ENCODE assay signal across 24 mouse cellular contexts in genomic region chr16:24039765-24040164, GRCm38 (mm10). TPM values are rescaled to one million over a fixed set of nuclear protein-coding genes. Genes with fewer than 3 reads are reported as not detected.
A peak's percentile ranks its signal among the peaks of the same experiment; 100 is the strongest.
DNase-seq lines count a peak whose midpoint lies in the region; ATAC-seq and TF ChIP-seq lines count a peak whose summit lies in the region.
"Had no signal": no experiment of that assay in that cellular context is flagged by ENCODE, and none has a peak within 500 bp of the region (broad histone marks: within the 10 kb centered on the region; RNA-seq: fewer than 3 reads in every experiment).

No protein-coding gene starts in this region.

- peak; percentile 42 for DNase-seq in heart, adult 8-10 months (ENCODE audit: low spot score)
- DNase-seq in lung, postnatal 0 days (ENCODE audit: low spot score) = peak; percentile 44
- no peak for DNase-seq in lung, postnatal 14 days
- peak; percentile 57 for DNase-seq in kidney, postnatal 14 days
- no peak for DNase-seq in cerebellum, adult 11-12 months
- no peak for DNase-seq in left cerebral cortex, postnatal 25 days (ENCODE audit: low spot score in 2 of 2)
- DNase-seq: cerebellum, adult 11 months; cerebellum, postnatal 25 days; gastrocnemius, postnatal 36 days; liver had no signal

- H3K4me3 ChIP-seq in heart, embryonic 12.5 days = no peak overlapping the region
- no peak overlapping the region for H3K4me3 ChIP-seq in lung, postnatal 0 days (ENCODE audit: low read depth, low read length)
- H3K4me3 ChIP-seq: forebrain, embryonic 12.5 days; lung, embryonic 15.5 days had no signal

- ATAC-seq in heart, embryonic 12.5 days (ENCODE audit: insufficient number of reproducible peaks, low FRiP score) = no peak
- peak; percentile 53 for ATAC-seq in lung, postnatal 0 days
- ATAC-seq in granulocyte monocyte progenitor cell, adult 5-6 weeks (replicated peaks; ENCODE audit: poor library complexity, severe bottlenecking) = no peak
- ATAC-seq: activated CD4-positive, CD25-positive, alpha-beta regulatory T cell, adult 4 months; midbrain, embryonic 16.5 days had no signal

- no peak overlapping the region for H3K4me2 ChIP-seq in heart, embryonic 12.5 days
- no peak overlapping the region for H3K4me2 ChIP-seq in lung, postnatal 0 days (replicated peaks; ENCODE audit: low read depth, low read length)
- H3K4me2 ChIP-seq: forebrain, embryonic 12.5 days; hindbrain, embryonic 14.5 days; lung, embryonic 15.5 days had no signal

- H3K4me1 ChIP-seq in heart, embryonic 12.5 days (replicated peaks) = no peaks in the 10 kb centered on the region
- no peaks in the 10 kb centered on the region for H3K4me1 ChIP-seq in lung, postnatal 0 days (ENCODE audit: insufficient read depth, low read depth, low read length)
- H3K4me1 ChIP-seq: forebrain, embryonic 12.5 days; lung, embryonic 15.5 days had no signal

- 78% methylated on average over 4 of the region's 4 CpGs for WGBS in heart, embryonic 12.5 days
- 64% methylated on average over 4 of the region's 4 CpGs for WGBS in lung, postnatal 0 days

- TF ChIP-seq EP300 in lung, postnatal 0 days (IDR thresholded peaks at IDR 0.05) = no peak

- no peak overlapping the region for H3K9ac ChIP-seq in heart, embryonic 12.5 days
- H3K9ac ChIP-seq in lung, postnatal 0 days (replicated peaks; ENCODE audit: low read depth) = no peak overlapping the region
- H3K9ac ChIP-seq: forebrain, embryonic 12.5 days; hindbrain, embryonic 14.5 days; lung, embryonic 15.5 days had no signal

- no peaks in the 10 kb centered on the region for H3K27me3 ChIP-seq in heart, embryonic 12.5 days (replicated peaks)
- H3K27me3 ChIP-seq in lung, postnatal 0 days (replicated peaks; ENCODE audit: insufficient read depth, low read length) = no peaks in the 10 kb centered on the region
- H3K27me3 ChIP-seq: forebrain, embryonic 12.5 days; lung, embryonic 15.5 days had no signal

- intact Hi-C loops in left cerebral cortex, postnatal 25 days (cut with DNase I) = no loop called here

- H3K27ac ChIP-seq in heart, embryonic 12.5 days (ENCODE audit: poor library complexity, severe bottlenecking) = no peak overlapping the region
- H3K27ac ChIP-seq in lung, postnatal 0 days (ENCODE audit: low read length) = no peak overlapping the region
- H3K27ac ChIP-seq: forebrain, embryonic 12.5 days; hindbrain, embryonic 14.5 days; lung, embryonic 15.5 days; stomach, postnatal 0 days had no signal

- no peaks in the 10 kb centered on the region for H3K9me3 ChIP-seq in heart, embryonic 12.5 days (replicated peaks)
- H3K9me3 ChIP-seq in lung, postnatal 0 days (ENCODE audit: low read length) = no peaks in the 10 kb centered on the region
- H3K9me3 ChIP-seq: forebrain, embryonic 12.5 days; lung, embryonic 15.5 days had no signal

- H3K36me3 ChIP-seq in heart, embryonic 12.5 days = no peaks in the 10 kb centered on the region
- no peaks in the 10 kb centered on the region for H3K36me3 ChIP-seq in lung, postnatal 0 days (ENCODE audit: insufficient read depth, low read length)
- H3K36me3 ChIP-seq: forebrain, embryonic 12.5 days; lung, embryonic 15.5 days had no signal

- TF ChIP-seq CTCF in lung, postnatal 0 days (IDR thresholded peaks at IDR 0.05) = no peak

RNA-seq across cellular contexts. Expression of gene Bcl6, which starts 51.1 kb away (rescaled TPM):
- total RNA-seq in heart, adult 8-10 months (2022) = 10 to 100 TPM; 11.6 to 17.5 (median 14.8) TPM
- polyA plus RNA-seq in heart, embryonic 12.5 days (2016; fragmentation: Nextera tagmentation; extraction: Ambion mirVana) = 0.24 and 0.35 TPM in 2 replicates
- polyA plus RNA-seq in lung, postnatal 0 days (2015; fragmentation: Nextera tagmentation; extraction: Ambion mirVana) = 2.3 TPM in 2 replicates
- total RNA-seq in granulocyte monocyte progenitor cell, adult 5-6 weeks (2014; fragmentation: Nextera tagmentation) = 4.4 and 5.7 TPM in 2 replicates
- total RNA-seq in granulocyte monocyte progenitor cell, adult 5-6 weeks (2017) = 1.5 and 2.1 TPM in 2 replicates
- total RNA-seq in left cerebral cortex, postnatal 25 days (2021) = 10 to 100 TPM; 27.9 to 32.5 TPM

RNA-seq across cellular contexts. Expression of gene Gm37419, which starts 51.5 kb away (rescaled TPM):
- not detected for total RNA-seq in heart, adult 8-10 months (2022)
- polyA plus RNA-seq in heart, embryonic 12.5 days (2016; fragmentation: Nextera tagmentation; extraction: Ambion mirVana) = not detected in 2 replicates
- polyA plus RNA-seq in lung, postnatal 0 days (2015; fragmentation: Nextera tagmentation; extraction: Ambion mirVana) = not detected in 2 replicates
- not detected in 2 replicates for total RNA-seq in granulocyte monocyte progenitor cell, adult 5-6 weeks (2014; fragmentation: Nextera tagmentation)
- not detected in 2 replicates for total RNA-seq in granulocyte monocyte progenitor cell, adult 5-6 weeks (2017)
- not detected for total RNA-seq in left cerebral cortex, postnatal 25 days (2021)
- total RNA-seq: gastrocnemius, postnatal 36 days; layer of hippocampus, postnatal 25 days; left cerebral cortex, postnatal 36 days; megakaryocyte-erythroid progenitor cell, adult 5-6 weeks had no signal
- polyA plus RNA-seq: activated CD4-positive, CD25-positive, alpha-beta regulatory T cell, adult 4 months; brain, embryonic 14.5 days; C2C12; forebrain, embryonic 12.5 days; heart, postnatal 0 days; hindbrain, embryonic 14.5 days; lung, embryonic 15.5 days; midbrain, embryonic 16.5 days; stomach, postnatal 0 days had no signal

Comparison
In these comparisons a context has a peak if more than half of its experiments do, and no peak if none do; other contexts are left out.
1. DNase-seq: peak in heart, adult 8-10 months (single experiment), lung, postnatal 0 days (single experiment) and kidney, postnatal 14 days (single experiment); none in lung, postnatal 14 days (single experiment), cerebellum, adult 11-12 months (single experiment) and left cerebral cortex, postnatal 25 days (0 of 2).